Mouse (Mus musculus) midbrain, embryonic 16.5 days (tissue): ENCODE data around the gene Rxfp2. TPM values are rescaled to one million over a fixed set of nuclear protein-coding genes. Genes with fewer than 3 reads are reported as not detected.

ENCODE experiments used
- ATAC-seq: fragments of 200-750 bp; cut with Nextera tagmentation; 2 replicates; pipeline ENCODE4 v1.8.0; 2017; ENCODE audit warnings: moderate TSS enrichment
- H3K27ac ChIP-seq: fragments of 300-500 bp; sonication (generic); 2 replicates; pipeline ENCODE4 v1.5.1; 2014; ENCODE audit warnings: mild to moderate bottlenecking, low read length, mixed read lengths
- H3K27me3 ChIP-seq: fragments of 300-500 bp; sonication (generic); 2 replicates; pipeline ENCODE4 v1.6.1; 2014; ENCODE audit warnings: low read depth, low read length, mixed read lengths; ENCODE audit not compliant: control insufficient read depth, insufficient read depth
- H3K36me3 ChIP-seq: fragments of 300-500 bp; sonication (generic); 2 replicates; pipeline ENCODE4 v1.6.1; 2014; ENCODE audit warnings: mild to moderate bottlenecking, low read length, moderate library complexity, mixed read lengths; ENCODE audit not compliant: control insufficient read depth, insufficient read depth
- H3K4me1 ChIP-seq: fragments of 300-500 bp; sonication (generic); 2 replicates; pipeline ENCODE4 v1.6.1; 2014; ENCODE audit warnings: mild to moderate bottlenecking, low read length, mixed read lengths; ENCODE audit not compliant: control insufficient read depth, insufficient read depth
- H3K4me2 ChIP-seq: fragments of 300-500 bp; sonication (generic); 2 replicates; pipeline ENCODE4 v1.6.1; 2014; ENCODE audit warnings: mild to moderate bottlenecking, low read length, mixed read lengths
- H3K4me3 ChIP-seq: fragments of 300-500 bp; sonication (generic); 2 replicates; pipeline ENCODE4 v1.5.1; 2014; ENCODE audit warnings: low read depth, mild to moderate bottlenecking, low read length, moderate library complexity, mixed read lengths
- H3K9ac ChIP-seq: fragments of 300-500 bp; sonication (generic); 2 replicates; pipeline ENCODE4 v1.6.1; 2014; ENCODE audit warnings: low read depth, low read length, mixed read lengths
- H3K9me3 ChIP-seq: fragments of 300-500 bp; sonication (generic); replicated peaks from 2 replicates; pipeline ENCODE4 v1.6.1; 2014; ENCODE audit warnings: mild to moderate bottlenecking, low read length, mixed read lengths; ENCODE audit not compliant: control insufficient read depth, poor library complexity, severe bottlenecking
- WGBS: fragments of 180-500 bp; shearing (Covaris S2); extraction: QIAGEN DNeasy Blood & Tissue Kit; methylation state at CpG from one replicate; pipeline ENCODE4 v1.1.7; 2014; 5-methylcytosine and 5-hydroxymethylcytosine counted together
- polyA plus RNA-seq: library from polyadenylated mRNA; unstranded; fragments of >200 nt; fragmentation: Nextera tagmentation; extraction: Ambion mirVana; gene quantifications from 2 replicates; pipeline ENCODE4 v1.2.1, GENCODE M21; 2015

Rxfp2 gene
- polyA plus RNA-seq, 1 experiment from 2014 or later, result 1.9 TPM

GRCm38 (mm10) chr5:150114007-150114406 lies 95.5 kb downstream of the Rxfp2 start:
- 85% methylated on average over 7 of the region's 7 CpGs for WGBS
- Histone ChIP-seq H3K4me1 (peaks cover 3% of the 10 kb centered on the region; the same call in 1 of the 2 replicates), H3K27ac (no peak overlapping the region), H3K27me3 (no peaks in the 10 kb centered on the region), H3K36me3 (no peaks in the 10 kb centered on the region), H3K9ac (no peak overlapping the region), H3K4me3 (no peak overlapping the region), H3K9me3 (no peaks in the 10 kb centered on the region), H3K4me2 (no peak overlapping the region)
- ATAC-seq, result no peak

- Histone ChIP-seq H3K4me3 (no peak overlapping the region), H3K4me2 (no peak overlapping the region), H3K27ac (no peak overlapping the region), H3K9ac (no peak overlapping the region), H3K9me3 (no peaks in the 10 kb centered on the region), H3K4me1 (peaks cover 3% of the 10 kb centered on the region; the same call in 1 of the 2 replicates), H3K27me3 (no peaks in the 10 kb centered on the region), H3K36me3 (no peaks in the 10 kb centered on the region)
- ATAC-seq, result no peak
- 89% methylated on average over 4 of the region's 4 CpGs for WGBS
Measured at GRCm38 (mm10) chr5:150114778-150115177, 96.3 kb downstream of the Rxfp2 start.

- no peaks in the 10 kb centered on the region for H3K36me3 ChIP-seq
- no peak overlapping the region for H3K4me2 ChIP-seq
- WGBS, result 59% methylated on average over 16 of the region's 16 CpGs
- no peaks in the 10 kb centered on the region for H3K27me3 ChIP-seq
- H3K9me3 ChIP-seq, result no peaks in the 10 kb centered on the region
- no peak overlapping the region for H3K4me3 ChIP-seq
- H3K9ac ChIP-seq, result no peak overlapping the region
- no peak overlapping the region for H3K27ac ChIP-seq
- ATAC-seq, result no peak
- H3K4me1 ChIP-seq, result peaks cover 3% of the 10 kb centered on the region; the same call in 1 of the 2 replicates
Measured at GRCm38 (mm10) chr5:150115271-150116092, 97.0 kb downstream of the Rxfp2 start.

DNA sequence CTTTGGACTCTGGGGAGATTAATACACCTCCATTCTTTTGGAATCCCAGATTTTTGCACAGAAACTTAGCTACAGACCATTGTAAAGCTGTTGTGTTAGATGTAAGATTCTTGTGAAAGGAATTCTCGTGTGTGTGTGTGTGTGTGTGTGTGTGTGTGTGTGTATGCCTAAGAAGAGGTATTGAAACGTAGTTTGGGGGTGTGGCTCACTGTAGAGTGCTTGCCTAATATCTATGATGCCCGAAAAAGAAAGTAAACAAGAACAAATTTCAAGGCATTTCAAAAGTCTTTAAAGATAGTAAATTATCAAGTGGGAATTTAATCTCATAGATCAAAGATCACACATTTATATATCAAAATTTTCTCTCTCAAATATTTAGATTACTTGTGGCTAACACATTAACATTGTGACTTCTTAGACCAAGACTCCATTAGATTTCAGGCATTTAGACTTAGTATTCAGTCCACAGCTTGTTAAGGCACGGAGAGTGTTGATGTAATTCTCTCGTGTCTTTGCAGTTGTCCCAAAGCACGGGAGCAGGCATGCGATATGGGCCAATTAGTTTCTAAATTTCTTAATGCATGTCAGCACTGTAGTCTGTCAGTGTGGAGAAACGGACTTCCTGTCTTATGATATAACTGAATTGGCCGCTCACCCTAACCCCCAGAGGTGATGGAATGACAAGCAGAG lies 97.9 kb downstream of the Rxfp2 start:
- ATAC-seq, result no peak
- WGBS, result 65% methylated on average over 9 of the region's 9 CpGs
- no peak overlapping the region for H3K27ac ChIP-seq

GRCm38 (mm10) chr5:150116906-150117216 lies 98.4 kb downstream of the Rxfp2 start:
- Histone ChIP-seq H3K36me3 (no peaks in the 10 kb centered on the region), H3K9me3 (no peaks in the 10 kb centered on the region), H3K4me1 (peaks cover 3% of the 10 kb centered on the region; the same call in 1 of the 2 replicates), H3K27ac (no peak overlapping the region), H3K4me3 (no peak overlapping the region), H3K4me2 (no peak overlapping the region), H3K9ac (no peak overlapping the region), H3K27me3 (no peaks in the 10 kb centered on the region)
- no peak for ATAC-seq
- WGBS, result 79% methylated on average over 6 of the region's 6 CpGs

More for the DNA sequence above, 97.9 kb downstream of the Rxfp2 start:
- no peak overlapping the region for H3K9ac ChIP-seq
- no peak overlapping the region for H3K4me3 ChIP-seq
- H3K4me1 ChIP-seq, result peaks cover 3% of the 10 kb centered on the region; the same call in 1 of the 2 replicates
- H3K4me2 ChIP-seq, result no peak overlapping the region
- H3K36me3 ChIP-seq, result no peaks in the 10 kb centered on the region
- no peaks in the 10 kb centered on the region for H3K27me3 ChIP-seq
- no peaks in the 10 kb centered on the region for H3K9me3 ChIP-seq

DNA sequence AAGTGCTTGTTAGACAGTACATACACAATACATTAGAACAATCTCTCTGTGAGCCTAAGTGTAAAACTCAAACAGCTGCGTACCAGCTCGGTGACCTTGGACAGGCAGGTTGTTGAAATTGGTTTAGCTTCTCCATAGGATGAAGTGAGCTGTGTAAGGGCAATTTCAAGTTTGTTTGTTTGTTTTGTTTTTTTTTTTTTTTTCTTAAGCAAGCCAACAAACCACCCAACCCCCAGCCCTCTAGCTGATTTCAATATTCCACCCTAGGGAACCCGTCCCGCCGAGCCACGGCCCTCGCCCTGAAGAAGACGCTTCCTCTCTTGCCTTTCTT lies 99.6 kb downstream of the Rxfp2 start:
- Histone ChIP-seq H3K36me3 (no peaks in the 10 kb centered on the region), H3K27ac (no peak overlapping the region)

GRCm38 (mm10) chr5:150118455-150119241 lies 100.2 kb downstream of the Rxfp2 start, which contains the start of gene Fry:
TSS of gene Fry (plus strand) at chr5:150118645.
- Histone ChIP-seq H3K36me3 (no peaks in the 10 kb centered on the region), H3K9me3 (no peaks in the 10 kb centered on the region), H3K9ac (peak within 1 kb of the TSS; percentile 74), H3K27ac (peak within 1 kb of the TSS; percentile 31; the same call in 1 of the 2 replicates), H3K4me1 (peaks cover 3% of the 10 kb centered on the region; the same call in 1 of the 2 replicates), H3K4me3 (peak within 1 kb of the TSS; percentile 76), H3K4me2 (peak within 1 kb of the TSS; percentile 88), H3K27me3 (no peaks in the 10 kb centered on the region)
- ATAC-seq, result peak; percentile 98
- under 1% methylated on average over 41 of the region's 68 CpGs for WGBS

More for the DNA sequence above, 99.6 kb downstream of the Rxfp2 start:
- Histone ChIP-seq H3K27me3 (no peaks in the 10 kb centered on the region), H3K4me1 (peaks cover 3% of the 10 kb centered on the region; the same call in 1 of the 2 replicates), H3K9ac (peak overlapping the region; percentile 74; the same call in 1 of the 2 replicates), H3K4me2 (peak overlapping the region; percentile 88), H3K4me3 (peak overlapping the region; percentile 76), H3K9me3 (no peaks in the 10 kb centered on the region)
- no peak for ATAC-seq
- WGBS, result 16% methylated on average over 8 of the region's 8 CpGs

DNA sequence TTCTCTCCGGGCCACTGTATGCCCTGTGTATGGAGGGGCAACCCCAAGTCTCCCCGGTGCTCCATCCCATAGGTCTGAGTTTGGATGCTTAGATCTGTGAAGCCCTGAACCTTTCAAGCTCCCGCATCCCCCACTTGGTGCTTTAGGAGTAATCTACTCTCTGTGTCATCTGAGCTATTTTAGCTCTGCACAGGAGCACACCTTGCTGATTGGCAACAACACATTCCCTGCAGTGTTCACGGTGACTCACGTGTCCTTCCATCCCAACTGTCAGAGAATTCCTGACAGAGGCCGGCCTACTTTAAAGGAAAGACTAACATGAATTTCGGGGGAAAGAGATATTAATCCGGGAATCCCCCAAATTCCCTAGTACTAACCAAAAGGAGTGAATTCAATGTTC lies 102.2 kb downstream of the Rxfp2 start:
- WGBS, result 92% methylated on average over 8 of the region's 8 CpGs
- no peaks in the 10 kb centered on the region for H3K9me3 ChIP-seq
- H3K4me2 ChIP-seq, result no peak overlapping the region
- ATAC-seq, result no peak
- H3K4me1 ChIP-seq, result no peaks in the 10 kb centered on the region; the same call in 1 of the 2 replicates
- H3K27ac ChIP-seq, result no peak overlapping the region
- H3K9ac ChIP-seq, result no peak overlapping the region
- H3K4me3 ChIP-seq, result no peak overlapping the region
- H3K27me3 ChIP-seq, result no peaks in the 10 kb centered on the region
- no peaks in the 10 kb centered on the region for H3K36me3 ChIP-seq
